Mouse (Mus musculus) left cerebral cortex, adult 11 months (tissue): ENCODE results near the gene Glo1.

Source experiments
- DNase-seq: peaks from one replicate; pipeline ENCODE4 v3.0.0; 2022; ENCODE audit warnings: low spot score

Gene Glo1

DNA sequence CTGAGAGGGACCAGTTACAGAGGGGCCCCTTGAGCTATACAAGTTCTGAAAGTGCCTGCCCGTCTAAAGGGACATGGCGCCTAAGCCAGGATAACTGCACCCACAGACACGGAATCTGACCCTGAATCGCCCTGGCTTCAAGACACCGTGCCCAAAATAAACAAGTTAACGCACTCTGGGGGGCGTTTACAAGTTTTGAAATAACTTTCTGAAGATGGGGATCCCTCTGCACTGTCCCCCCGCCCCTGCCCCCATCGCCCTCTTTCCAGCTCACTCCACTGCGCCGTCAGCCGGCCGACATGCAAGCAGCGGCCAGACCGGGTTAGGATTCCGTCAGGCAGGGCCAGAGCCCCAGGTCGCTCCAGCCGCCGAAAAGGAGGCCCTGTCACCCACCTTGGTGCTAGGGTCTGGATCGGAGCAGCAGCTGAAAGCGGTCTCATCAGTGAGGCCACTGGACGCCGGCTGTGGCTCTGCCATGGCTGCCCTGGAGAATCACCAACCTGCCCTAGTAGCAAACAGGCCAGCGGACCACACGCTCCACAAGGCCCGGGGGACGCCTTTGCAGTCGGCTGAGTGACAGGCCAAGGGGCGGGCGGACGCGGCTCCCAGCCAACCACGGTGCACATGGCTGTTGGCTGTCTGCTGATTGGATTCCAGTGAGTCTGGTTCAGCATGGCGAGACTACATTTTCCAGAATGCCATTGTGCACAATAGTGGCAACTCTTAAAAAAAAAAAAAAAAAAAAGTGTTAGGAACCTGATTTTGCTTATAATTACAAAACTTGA lies 14.4 kb downstream of the Glo1 start:
- peak; percentile 100 for DNase-seq

DNA sequence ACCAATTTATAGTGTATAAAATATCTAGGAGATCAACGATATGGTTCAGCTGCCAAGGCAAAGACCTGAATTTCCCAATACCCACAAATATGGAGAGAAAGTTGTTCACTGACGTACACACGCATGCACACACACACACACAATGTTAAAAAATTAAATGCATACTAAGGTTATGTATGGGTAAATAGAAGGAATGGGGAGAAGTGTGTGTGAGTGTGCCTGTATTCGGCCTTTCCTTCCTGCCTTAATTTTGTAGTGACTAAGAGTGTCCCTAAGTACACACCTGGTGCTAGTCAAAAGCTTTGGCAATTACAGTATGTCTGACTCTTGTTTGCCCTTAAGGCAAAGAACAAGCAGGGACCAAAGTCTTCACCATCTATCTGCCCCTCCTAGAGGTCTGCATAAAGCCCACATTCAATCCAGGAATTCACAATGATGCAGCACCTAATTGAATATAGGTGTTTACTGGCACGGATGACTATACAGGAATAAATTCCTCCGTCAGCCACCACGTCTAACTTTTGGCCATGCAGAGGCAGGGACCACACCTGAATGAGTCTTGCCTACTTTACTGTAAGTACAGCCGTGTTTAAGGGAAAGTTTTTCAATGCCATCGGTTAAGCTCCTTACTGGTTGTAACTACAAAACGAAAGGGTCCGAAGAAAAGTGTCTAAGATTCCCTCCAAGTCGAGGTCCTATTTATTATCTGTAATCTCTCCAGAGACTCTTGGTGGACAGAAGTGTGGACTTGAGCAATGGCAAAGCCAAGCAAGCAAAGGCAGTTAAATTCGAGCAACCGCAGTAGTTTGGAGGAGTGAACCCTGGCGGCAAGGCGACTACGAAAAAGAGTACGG lies 15.2 kb downstream of the Glo1 start:
- DNase-seq = no peak

- no peak for DNase-seq
These were observed 15.9 kb downstream of the Glo1 start for GRCm38 (mm10) chr17:30610739-30611138.

DNA sequence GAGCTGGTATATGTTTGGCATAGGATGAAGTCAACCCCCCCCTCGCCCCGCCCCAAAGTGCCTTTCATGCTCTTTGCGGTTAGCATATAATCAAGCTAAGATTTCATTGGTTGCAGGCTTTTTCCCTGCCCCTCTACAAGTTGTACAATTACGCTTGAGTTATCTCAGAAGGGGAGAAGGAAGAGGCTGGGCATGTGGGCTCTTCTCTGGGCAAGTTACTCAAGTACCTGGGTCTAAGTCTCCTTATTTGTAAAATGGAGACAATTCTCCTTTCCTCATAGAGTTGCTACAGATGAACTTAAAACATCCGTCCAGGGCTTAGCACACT lies 16.7 kb downstream of the Glo1 start:
- DNase-seq = no peak

- DNase-seq = no peak
These were observed 17.2 kb downstream of the Glo1 start for GRCm38 (mm10) chr17:30609305-30609979.

DNA sequence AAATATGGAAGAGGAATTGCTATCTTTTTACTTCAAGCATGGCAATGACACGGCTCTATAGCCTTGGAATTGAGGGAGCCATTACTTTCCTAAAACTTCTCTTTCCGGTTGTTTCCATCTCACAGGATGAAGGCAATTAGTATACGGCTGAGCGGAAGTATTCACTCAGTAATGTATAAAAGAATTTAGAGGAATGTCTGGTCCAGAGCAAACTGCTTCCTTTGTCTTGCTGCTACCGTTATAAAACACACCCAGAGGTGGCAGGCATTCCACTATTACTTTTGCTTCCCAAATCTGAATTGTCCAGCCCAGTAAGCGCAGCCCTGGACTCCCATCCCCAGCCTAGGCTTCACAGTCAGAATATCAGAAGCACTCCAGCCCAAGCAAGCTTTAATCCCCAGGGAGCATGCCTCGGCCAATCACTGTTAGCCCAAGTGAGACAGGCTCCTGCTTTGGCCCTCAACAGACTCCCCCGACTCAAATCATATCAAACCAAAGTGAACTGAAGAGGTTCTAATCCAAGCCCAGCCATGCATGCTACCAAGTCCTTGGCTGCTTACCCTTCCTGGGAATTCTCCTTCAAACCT lies 18.7 kb downstream of the Glo1 start:
- no peak for DNase-seq

DNA sequence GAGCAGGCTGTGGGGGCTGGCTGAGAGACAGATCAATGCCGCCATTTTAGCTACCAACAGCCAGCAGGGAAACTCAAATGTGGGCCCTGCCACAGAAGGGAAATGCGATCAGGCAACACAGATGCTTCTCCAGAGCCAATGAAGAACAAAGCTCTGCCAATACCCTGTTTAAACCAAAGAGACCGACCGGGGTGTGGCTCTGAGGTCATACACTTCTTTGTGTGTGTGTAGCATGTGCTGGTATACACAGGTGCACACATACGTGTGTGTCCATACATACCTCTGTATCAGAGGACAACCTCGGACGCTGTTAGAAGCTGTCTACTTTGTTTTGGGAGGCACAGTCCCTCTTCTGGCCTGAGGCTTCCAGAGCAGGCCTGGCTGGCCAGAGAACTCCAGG lies 19.3 kb downstream of the Glo1 start:
- DNase-seq = no peak

GRCm38 (mm10) chr17:30606634-30607081 lies 20.0 kb downstream of the Glo1 start:
- DNase-seq = no peak

- DNase-seq = no peak
These were observed 20.5 kb downstream of the Glo1 start for GRCm38 (mm10) chr17:30606206-30606605.

DNA sequence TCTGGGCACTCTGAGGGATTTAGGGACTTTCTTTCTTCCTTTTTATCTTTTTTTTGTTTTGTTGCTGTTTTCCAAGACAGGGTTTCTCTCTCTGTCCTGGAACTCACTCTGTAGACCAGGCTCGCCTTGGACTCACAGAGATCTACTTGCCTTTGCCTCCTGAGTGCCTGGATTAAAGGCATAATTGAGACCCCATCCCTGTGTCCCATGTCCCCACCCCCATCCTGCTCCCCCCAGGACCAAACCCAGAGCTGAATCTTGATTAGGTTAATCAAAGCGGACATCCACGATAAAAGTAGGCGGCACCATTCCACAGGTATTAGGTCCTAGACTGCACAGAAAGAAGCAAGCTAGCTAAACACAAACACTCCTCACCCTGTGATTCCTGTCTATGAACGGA lies 21.7 kb downstream of the Glo1 start:
- DNase-seq = no peak

- DNase-seq = no peak
These were observed 22.4 kb downstream of the Glo1 start for GRCm38 (mm10) chr17:30604296-30604695.

GRCm38 (mm10) chr17:30602175-30602574 lies 24.5 kb downstream of the Glo1 start:
- DNase-seq = no peak

- DNase-seq = no peak
These were observed 28.4 kb downstream of the Glo1 start for GRCm38 (mm10) chr17:30598300-30598699.

DNA sequence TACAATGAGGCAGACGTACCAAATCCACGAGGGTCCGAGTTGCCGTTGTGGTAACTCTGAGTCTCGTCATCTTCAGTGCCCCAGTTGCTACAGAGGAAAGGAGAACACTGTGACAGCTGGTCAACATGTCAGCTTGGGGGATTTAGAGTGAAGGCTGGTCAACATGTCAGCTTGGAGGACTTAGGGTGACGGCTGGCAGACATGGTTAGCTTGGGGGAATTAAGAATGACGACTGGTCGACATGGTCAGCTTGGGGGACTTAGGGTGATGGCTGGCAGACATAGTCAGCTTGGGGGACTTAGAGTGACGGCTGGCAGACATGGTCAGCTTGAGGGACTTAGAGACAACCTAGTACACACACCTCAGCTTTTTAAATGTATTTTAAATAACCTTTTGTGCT lies 28.9 kb downstream of the Glo1 start:
- no peak for DNase-seq

DNA sequence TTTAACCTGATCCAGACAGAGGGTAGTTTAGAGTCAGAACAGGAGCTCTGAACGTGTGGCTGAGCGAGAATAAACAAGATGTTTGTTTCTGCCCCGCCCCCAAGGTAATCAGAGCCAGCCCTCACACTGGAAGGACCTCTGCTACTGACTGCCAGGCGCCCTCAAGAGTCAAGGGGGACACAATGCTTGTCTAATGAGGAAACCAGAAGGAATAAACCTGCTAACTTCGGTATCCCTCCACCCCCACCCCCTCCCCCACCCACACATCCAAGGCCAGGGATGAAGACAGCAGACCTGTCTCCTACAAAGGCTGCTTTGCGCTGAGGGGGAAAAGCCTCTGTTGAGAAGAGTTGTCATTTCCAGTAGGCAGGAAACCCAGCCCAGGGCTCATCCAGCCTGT lies 31.8 kb downstream of the Glo1 start:
- DNase-seq = no peak

- DNase-seq = no peak
These were observed 32.3 kb downstream of the Glo1 start for GRCm38 (mm10) chr17:30594407-30594806.

DNA sequence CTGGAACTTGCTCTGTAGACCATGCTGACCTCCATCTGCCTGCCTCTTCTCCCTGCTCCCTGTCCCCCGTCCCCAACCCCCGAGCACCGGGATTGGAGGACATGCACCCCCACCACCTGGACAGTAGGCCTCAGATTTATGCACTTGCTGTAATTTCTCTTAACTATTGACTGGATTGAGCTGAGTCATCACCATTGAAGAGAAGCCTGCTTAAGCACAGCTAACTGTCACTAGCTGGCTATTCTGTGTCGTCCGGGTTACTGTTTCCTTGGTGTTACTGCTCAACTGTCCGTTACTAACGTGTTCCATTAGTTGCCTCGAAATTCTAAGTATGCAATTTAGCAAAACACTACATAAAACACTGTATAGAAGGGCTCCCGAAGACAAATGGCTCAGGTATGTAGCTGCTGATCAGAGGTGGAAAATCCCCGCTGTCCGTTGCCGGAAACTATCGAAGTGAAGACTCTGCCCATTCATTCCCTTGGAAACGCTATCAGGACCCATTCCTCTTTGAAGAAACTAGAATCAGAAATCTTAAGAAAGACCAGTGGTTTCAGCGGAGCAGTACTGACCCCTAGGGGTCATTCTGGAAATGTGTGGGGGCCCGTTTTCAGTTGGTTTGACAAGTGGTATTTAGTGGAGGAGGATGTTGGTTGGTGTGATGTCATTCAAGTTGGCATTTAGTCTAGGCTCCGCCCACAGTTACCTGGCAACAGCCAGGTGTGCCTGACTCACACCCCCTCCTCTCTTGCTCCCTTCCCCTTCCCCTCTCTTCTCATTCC lies 36.1 kb downstream of the Glo1 start:
- peak; percentile 69 for DNase-seq

- no peak for DNase-seq
These were observed 43.2 kb downstream of the Glo1 start for GRCm38 (mm10) chr17:30583258-30584001.

- DNase-seq = no peak
These were observed 44.4 kb downstream of the Glo1 start for GRCm38 (mm10) chr17:30582313-30582712.

DNA sequence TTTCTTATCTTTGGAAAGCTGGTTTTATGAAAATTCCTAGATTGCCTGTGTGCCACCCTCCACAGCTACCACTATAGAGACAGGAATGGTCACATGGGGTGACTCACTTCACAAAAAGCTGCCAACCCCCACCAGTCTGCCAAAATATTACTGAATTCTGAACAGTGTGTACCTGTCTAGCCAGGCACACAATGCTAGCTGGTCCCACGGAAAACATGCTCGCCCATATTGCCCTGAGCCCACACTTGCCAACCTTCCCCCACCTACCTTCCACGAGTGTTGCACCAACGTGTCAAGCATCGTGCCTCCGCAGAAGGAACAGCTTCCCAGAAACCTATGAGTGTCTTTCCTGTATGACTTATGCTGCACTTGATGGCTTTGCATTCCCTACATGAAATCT lies 45.5 kb downstream of the Glo1 start:
- DNase-seq = peak; percentile 52

GRCm38 (mm10) chr17:30580781-30581180 lies 45.9 kb downstream of the Glo1 start:
- DNase-seq = no peak
